Mouse (Mus musculus): ENCODE results near the gene Gdf7. TPM values are rescaled to one million over a fixed set of nuclear protein-coding genes. Genes with fewer than 3 reads are reported as not detected.

Gdf7 gene
- polyA plus RNA-seq, 1 experiment, result not detected

GRCm38 (mm10) chr12:8316541-8316940 is 14.8 kb upstream of the Gdf7 start:
- H3K4me3 ChIP-seq (replicated peaks), result no peak overlapping the region
- H3K36me3 ChIP-seq (replicated peaks; ENCODE audit: low read length), result peaks cover 64% of the 10 kb centered on the region
- TF ChIP-seq FLI1 (IDR thresholded peaks at IDR 0.05; ENCODE audit: low read length) (no peak), GATA1 (IDR thresholded peaks at IDR 0.05; ENCODE audit: borderline replicate concordance, low read length) (no peak)
- no peaks in the 10 kb centered on the region for H3K9me3 ChIP-seq
- H3K4me1 ChIP-seq, result peaks cover 60% of the 10 kb centered on the region
- H3K27me3 ChIP-seq (replicated peaks), result peaks cover 9% of the 10 kb centered on the region

GRCm38 (mm10) chr12:8313773-8314172 is 12.0 kb upstream of the Gdf7 start:
- Histone ChIP-seq H3K27me3 (replicated peaks) (peaks cover 31% of the 10 kb centered on the region), H3K36me3 (replicated peaks; ENCODE audit: low read length) (peaks cover 37% of the 10 kb centered on the region), H3K4me3 (replicated peaks) (peak overlapping the region; percentile 98), H3K4me1 (peaks cover 54% of the 10 kb centered on the region), H3K9me3 (no peaks in the 10 kb centered on the region)
- TF ChIP-seq GATA1 (IDR thresholded peaks at IDR 0.05; ENCODE audit: borderline replicate concordance, low read length), result no peak
- no peak for TF ChIP-seq FLI1 (IDR thresholded peaks at IDR 0.05; ENCODE audit: low read length)

GRCm38 (mm10) chr12:8313270-8313771 is 11.6 kb upstream of the Gdf7 start, which contains the start of gene Hs1bp3:
TSS of gene Hs1bp3 (plus strand) at chr12:8313432.
- Histone ChIP-seq H3K4me3 (replicated peaks) (peak within 1 kb of the TSS; percentile 98), H3K9me3 (no peaks in the 10 kb centered on the region), H3K4me1 (peaks cover 54% of the 10 kb centered on the region), H3K36me3 (replicated peaks; ENCODE audit: low read length) (peaks cover 32% of the 10 kb centered on the region), H3K27me3 (replicated peaks) (peaks cover 33% of the 10 kb centered on the region)
- TF ChIP-seq GATA1 (IDR thresholded peaks at IDR 0.05; ENCODE audit: borderline replicate concordance, low read length) (no peak), FLI1 (IDR thresholded peaks at IDR 0.05; ENCODE audit: low read length) (no peak)

GRCm38 (mm10) chr12:8312266-8312665 is 10.5 kb upstream of the Gdf7 start:
- H3K4me1 ChIP-seq, result peaks cover 56% of the 10 kb centered on the region
- H3K27me3 ChIP-seq (replicated peaks), result peaks cover 35% of the 10 kb centered on the region
- no peak overlapping the region for H3K4me3 ChIP-seq (replicated peaks)
- H3K36me3 ChIP-seq (replicated peaks; ENCODE audit: low read length), result peaks cover 22% of the 10 kb centered on the region
- TF ChIP-seq FLI1 (IDR thresholded peaks at IDR 0.05; ENCODE audit: low read length), result no peak
- TF ChIP-seq GATA1 (IDR thresholded peaks at IDR 0.05; ENCODE audit: borderline replicate concordance, low read length), result no peak
- H3K9me3 ChIP-seq, result no peaks in the 10 kb centered on the region

GRCm38 (mm10) chr12:8310992-8311391 is 9.2 kb upstream of the Gdf7 start:
- Histone ChIP-seq H3K36me3 (replicated peaks; ENCODE audit: low read length) (peaks cover 10% of the 10 kb centered on the region), H3K27me3 (replicated peaks) (peaks cover 39% of the 10 kb centered on the region), H3K4me3 (replicated peaks) (no peak overlapping the region), H3K9me3 (no peaks in the 10 kb centered on the region), H3K4me1 (peaks cover 57% of the 10 kb centered on the region)
- no peak for TF ChIP-seq GATA1 (IDR thresholded peaks at IDR 0.05; ENCODE audit: borderline replicate concordance, low read length)
- no peak for TF ChIP-seq FLI1 (IDR thresholded peaks at IDR 0.05; ENCODE audit: low read length)

GRCm38 (mm10) chr12:8306910-8307309 is 5.2 kb upstream of the Gdf7 start:
- Histone ChIP-seq H3K4me1 (peaks cover 40% of the 10 kb centered on the region), H3K4me3 (replicated peaks) (no peak overlapping the region), H3K27me3 (replicated peaks) (peaks cover 73% of the 10 kb centered on the region), H3K9me3 (no peaks in the 10 kb centered on the region), H3K36me3 (replicated peaks; ENCODE audit: low read length) (no peaks in the 10 kb centered on the region)
- TF ChIP-seq FLI1 (IDR thresholded peaks at IDR 0.05; ENCODE audit: low read length) (no peak), GATA1 (IDR thresholded peaks at IDR 0.05; ENCODE audit: borderline replicate concordance, low read length) (no peak)

GRCm38 (mm10) chr12:8306432-8306831 is 4.7 kb upstream of the Gdf7 start:
- H3K4me3 ChIP-seq (replicated peaks), result no peak overlapping the region
- no peaks in the 10 kb centered on the region for H3K9me3 ChIP-seq
- peaks cover 73% of the 10 kb centered on the region for H3K27me3 ChIP-seq (replicated peaks)
- TF ChIP-seq GATA1 (IDR thresholded peaks at IDR 0.05; ENCODE audit: borderline replicate concordance, low read length), result no peak
- no peaks in the 10 kb centered on the region for H3K36me3 ChIP-seq (replicated peaks; ENCODE audit: low read length)
- H3K4me1 ChIP-seq, result peaks cover 43% of the 10 kb centered on the region

GRCm38 (mm10) chr12:8305258-8305657 is 3.5 kb upstream of the Gdf7 start:
- Histone ChIP-seq H3K36me3 (replicated peaks; ENCODE audit: low read length) (no peaks in the 10 kb centered on the region), H3K4me1 (peaks cover 47% of the 10 kb centered on the region), H3K27me3 (replicated peaks) (peaks cover 73% of the 10 kb centered on the region), H3K4me3 (replicated peaks) (no peak overlapping the region), H3K9me3 (no peaks in the 10 kb centered on the region)
- no peak for TF ChIP-seq GATA1 (IDR thresholded peaks at IDR 0.05; ENCODE audit: borderline replicate concordance, low read length)

GRCm38 (mm10) chr12:8301011-8301814 is 541 bp downstream of the Gdf7 start:
- no peak for TF ChIP-seq FLI1 (IDR thresholded peaks at IDR 0.05; ENCODE audit: low read length)
- TF ChIP-seq GATA1 (IDR thresholded peaks at IDR 0.05; ENCODE audit: borderline replicate concordance, low read length), result no peak
- peaks cover 69% of the 10 kb centered on the region for H3K4me1 ChIP-seq
- H3K27me3 ChIP-seq (replicated peaks), result peaks cover 95% of the 10 kb centered on the region
- peak overlapping the region; percentile 85 for H3K4me3 ChIP-seq (replicated peaks)
- H3K9me3 ChIP-seq, result no peaks in the 10 kb centered on the region; the same call in 1 of the 2 replicates
- H3K36me3 ChIP-seq (replicated peaks; ENCODE audit: low read length), result no peaks in the 10 kb centered on the region

- Histone ChIP-seq H3K27me3 (replicated peaks) (peaks cover 90% of the 10 kb centered on the region), H3K4me1 (peaks cover 76% of the 10 kb centered on the region), H3K9me3 (no peaks in the 10 kb centered on the region; the same call in 1 of the 2 replicates), H3K4me3 (replicated peaks) (no peak overlapping the region), H3K36me3 (replicated peaks; ENCODE audit: low read length) (no peaks in the 10 kb centered on the region)
- no peak for TF ChIP-seq GATA1 (IDR thresholded peaks at IDR 0.05; ENCODE audit: borderline replicate concordance, low read length)
Observed at GRCm38 (mm10) chr12:8300521-8300920, 1.2 kb downstream of the Gdf7 start.

All from megakaryocyte, embryonic 14.5 days (primary cell).